Mouse (Mus musculus) spleen, adult 2 months (tissue): ENCODE data around the gene Rabif.

Experiments
- CTCF ChIP-seq: fragments of 200-500 bp; IDR thresholded peaks from 2 replicates; pipeline ENCODE4 v1.5.1; 2011; ENCODE audit warnings: mild to moderate bottlenecking, inconsistent platforms; ENCODE audit not compliant: insufficient read depth, insufficient read length, insufficient replicate concordance; ENCODE audit errors: extremely low read depth
- POLR2A ChIP-seq: fragments of 200-500 bp; IDR thresholded peaks from 2 replicates; pipeline ENCODE4 v1.6.1; 2011; ENCODE audit warnings: low read depth, low read length, inconsistent platforms

GRCm38 (mm10) chr1:134522325-134522724 lies 27.9 kb downstream of the Rabif start:
- TF ChIP-seq POLR2A (no peak), CTCF (no peak)
